Mouse (Mus musculus) Muller cell, postnatal 12 days (primary cell): ENCODE measurements around the gene Tcap.
"Not testable (repeated sequence)": the region's sequence is repeated elsewhere in the genome, so short reads cannot be mapped to it uniquely, and the experiment has no call there.

ENCODE experiments used
- DNase-seq: peaks from one replicate; pipeline ENCODE4 v3.0.0-alpha.2; 2015; ENCODE audit errors: inconsistent ontology term

Gene Tcap

GRCm38 (mm10) chr11:98381651-98382050 is 2.0 kb upstream of the Tcap start:
- DNase-seq: no peak

- DNase-seq: not testable (repeated sequence)
These were observed 1.2 kb upstream of the Tcap start for GRCm38 (mm10) chr11:98382405-98382804.

GRCm38 (mm10) chr11:98384216-98384615 is 605 bp downstream of the Tcap start:
- DNase-seq: no peak

- no peak for DNase-seq
These were observed 1.4 kb downstream of the Tcap start for GRCm38 (mm10) chr11:98384721-98385637.

GRCm38 (mm10) chr11:98385638-98386585 is 2.3 kb downstream of the Tcap start, which contains the start of gene Pnmt:
TSS of gene Pnmt (plus strand) at chr11:98386450.
- DNase-seq: no peak

GRCm38 (mm10) chr11:98386596-98386995 is 3.0 kb downstream of the Tcap start:
- no peak for DNase-seq

- DNase-seq: no peak
These were observed 3.5 kb downstream of the Tcap start for GRCm38 (mm10) chr11:98387056-98387577.

GRCm38 (mm10) chr11:98388282-98388681 is 4.7 kb downstream of the Tcap start:
- DNase-seq: no peak

GRCm38 (mm10) chr11:98389221-98389780 is 5.7 kb downstream of the Tcap start:
- no peak for DNase-seq

- DNase-seq: no peak
These were observed 6.5 kb downstream of the Tcap start for GRCm38 (mm10) chr11:98390141-98390540.

GRCm38 (mm10) chr11:98392034-98392433 is 8.4 kb downstream of the Tcap start:
- no peak for DNase-seq

GRCm38 (mm10) chr11:98392645-98393044 is 9.0 kb downstream of the Tcap start:
- DNase-seq: no peak

- DNase-seq: no peak
These were observed 9.7 kb downstream of the Tcap start for GRCm38 (mm10) chr11:98393317-98393716.

GRCm38 (mm10) chr11:98394301-98394700 is 10.7 kb downstream of the Tcap start:
- DNase-seq: no peak

- no peak for DNase-seq
These were observed 11.4 kb downstream of the Tcap start for GRCm38 (mm10) chr11:98395041-98395440.

- DNase-seq: no peak
These were observed 14.3 kb downstream of the Tcap start for GRCm38 (mm10) chr11:98397946-98398345.

- DNase-seq: peak; percentile 94
These were observed 16.6 kb downstream of the Tcap start, which contains the start of gene Pgap3 for GRCm38 (mm10) chr11:98400161-98400726. TSS of gene Pgap3 (minus strand) at chr11:98400490.

GRCm38 (mm10) chr11:98400816-98401215 is 17.2 kb downstream of the Tcap start:
- no peak for DNase-seq

- no peak for DNase-seq
These were observed 23.0 kb downstream of the Tcap start for GRCm38 (mm10) chr11:98406621-98407020.

GRCm38 (mm10) chr11:98408872-98409271 is 25.3 kb downstream of the Tcap start:
- no peak for DNase-seq

- DNase-seq: no peak
These were observed 25.8 kb downstream of the Tcap start for GRCm38 (mm10) chr11:98409341-98409822.
